Mouse (Mus musculus) urinary bladder, postnatal 36 days (tissue): ENCODE measurements around the gene Fndc5.
A peak's percentile ranks its signal among the peaks of the same experiment; 100 is the strongest.

Experiments
- DNase-seq, 2 experiments: peaks; one replicate each; pipeline ENCODE4 v3.0.0; 2022; ENCODE audit warnings: low spot score in 2 of 2, mixed read lengths in 1 of 2

Fndc5 gene

GRCm38 (mm10) chr4:129124652-129125146 lies 12.1 kb upstream of the Fndc5 start:
- no peak for DNase-seq

- DNase-seq: peak in 1 of 2 experiments; percentile 61
These were observed 10.9 kb upstream of the Fndc5 start for GRCm38 (mm10) chr4:129125736-129126451.

- no peak for DNase-seq
These were observed 8.0 kb upstream of the Fndc5 start for GRCm38 (mm10) chr4:129128582-129129338.

GRCm38 (mm10) chr4:129129387-129129786 lies 7.4 kb upstream of the Fndc5 start:
- DNase-seq: no peak

- no peak for DNase-seq
These were observed 6.7 kb upstream of the Fndc5 start for GRCm38 (mm10) chr4:129130149-129130548.

GRCm38 (mm10) chr4:129130755-129131303 lies 6.0 kb upstream of the Fndc5 start:
- no peak for DNase-seq

GRCm38 (mm10) chr4:129134799-129135585 lies 1.8 kb upstream of the Fndc5 start:
- peak; percentile 49 to 60 for DNase-seq

GRCm38 (mm10) chr4:129135637-129136036 lies 1.2 kb upstream of the Fndc5 start:
- no peak for DNase-seq

- no peak for DNase-seq
These were observed 615 bp upstream of the Fndc5 start for GRCm38 (mm10) chr4:129136189-129136578.

GRCm38 (mm10) chr4:129137392-129138321 lies 858 bp downstream of the Fndc5 start:
- no peak for DNase-seq

- DNase-seq: no peak
These were observed 2.8 kb downstream of the Fndc5 start for GRCm38 (mm10) chr4:129139642-129140041.

GRCm38 (mm10) chr4:129140808-129141207 lies 4.0 kb downstream of the Fndc5 start:
- DNase-seq: no peak

GRCm38 (mm10) chr4:129141560-129142438 lies 5.0 kb downstream of the Fndc5 start:
- DNase-seq: no peak

- DNase-seq: no peak
These were observed 5.7 kb downstream of the Fndc5 start for GRCm38 (mm10) chr4:129142439-129143045.

GRCm38 (mm10) chr4:129143509-129143908 lies 6.7 kb downstream of the Fndc5 start:
- DNase-seq: no peak

- DNase-seq: no peak
These were observed 7.9 kb downstream of the Fndc5 start for GRCm38 (mm10) chr4:129144401-129145367.

- DNase-seq: no peak
These were observed 8.6 kb downstream of the Fndc5 start for GRCm38 (mm10) chr4:129145411-129145810.

- DNase-seq: no peak
These were observed 9.1 kb downstream of the Fndc5 start for GRCm38 (mm10) chr4:129145943-129146342.
